Mouse (Mus musculus) midbrain, embryonic 11.5 days (tissue): ENCODE data around the gene Sf1. TPM values are rescaled to one million over a fixed set of nuclear protein-coding genes. Genes with fewer than 3 reads are reported as not detected.

Experiments used
- ATAC-seq: fragments of 200-750 bp; cut with Nextera tagmentation; 2 replicates; pipeline ENCODE4 v1.8.0; 2017; ENCODE audit warnings: moderate TSS enrichment, moderate library complexity; ENCODE audit not compliant: low FRiP score
- DNase-seq: peaks from one replicate; pipeline ENCODE4 v3.0.0; 2015; ENCODE audit warnings: low spot score; ENCODE audit errors: missing footprints
- H3K27ac ChIP-seq: fragments of 300-500 bp; sonication (generic); 2 replicates; pipeline ENCODE4 v1.5.1; 2014; ENCODE audit warnings: low read depth, low read length
- H3K27me3 ChIP-seq: fragments of 300-500 bp; sonication (generic); 2 replicates; pipeline ENCODE4 v1.6.1; 2014; ENCODE audit warnings: mild to moderate bottlenecking, low read length, moderate library complexity, mixed read lengths; ENCODE audit not compliant: control insufficient read depth, insufficient read depth
- H3K36me3 ChIP-seq: fragments of 300-500 bp; sonication (generic); 2 replicates; pipeline ENCODE4 v1.6.1; 2014; ENCODE audit warnings: mild to moderate bottlenecking, low read length, moderate library complexity, mixed read lengths; ENCODE audit not compliant: control insufficient read depth, insufficient read depth
- H3K4me1 ChIP-seq: fragments of 300-500 bp; sonication (generic); 2 replicates; pipeline ENCODE4 v1.6.1; 2014; ENCODE audit warnings: low read length; ENCODE audit not compliant: control insufficient read depth, insufficient read depth
- H3K4me2 ChIP-seq: fragments of 300-500 bp; sonication (generic); 2 replicates; pipeline ENCODE4 v1.6.1; 2014; ENCODE audit warnings: mild to moderate bottlenecking, moderate library complexity
- H3K4me3 ChIP-seq: fragments of 300-500 bp; sonication (generic); 2 replicates; pipeline ENCODE4 v1.5.1; 2014; ENCODE audit warnings: low read depth, low read length
- H3K9ac ChIP-seq: fragments of 300-500 bp; sonication (generic); 2 replicates; pipeline ENCODE4 v1.6.1; 2014; ENCODE audit warnings: low read length
- H3K9me3 ChIP-seq: fragments of 300-500 bp; sonication (generic); 2 replicates; pipeline ENCODE4 v1.6.1; 2016; ENCODE audit warnings: low read length; ENCODE audit not compliant: control insufficient read depth
- WGBS: fragments of 180-500 bp; shearing (Covaris S2); extraction: QIAGEN DNeasy Blood & Tissue Kit; methylation state at CpG from one replicate; pipeline ENCODE4 v1.1.7; 2014; 5-methylcytosine and 5-hydroxymethylcytosine counted together
- polyA plus RNA-seq: library from polyadenylated mRNA; unstranded; fragments of >200 nt; fragmentation: Nextera tagmentation; extraction: Ambion mirVana; gene quantifications from 2 replicates; pipeline ENCODE4 v1.2.1, GENCODE M21; 2014

Sf1 gene
- 186 and 215 TPM in 2 replicates for polyA plus RNA-seq

DNA sequence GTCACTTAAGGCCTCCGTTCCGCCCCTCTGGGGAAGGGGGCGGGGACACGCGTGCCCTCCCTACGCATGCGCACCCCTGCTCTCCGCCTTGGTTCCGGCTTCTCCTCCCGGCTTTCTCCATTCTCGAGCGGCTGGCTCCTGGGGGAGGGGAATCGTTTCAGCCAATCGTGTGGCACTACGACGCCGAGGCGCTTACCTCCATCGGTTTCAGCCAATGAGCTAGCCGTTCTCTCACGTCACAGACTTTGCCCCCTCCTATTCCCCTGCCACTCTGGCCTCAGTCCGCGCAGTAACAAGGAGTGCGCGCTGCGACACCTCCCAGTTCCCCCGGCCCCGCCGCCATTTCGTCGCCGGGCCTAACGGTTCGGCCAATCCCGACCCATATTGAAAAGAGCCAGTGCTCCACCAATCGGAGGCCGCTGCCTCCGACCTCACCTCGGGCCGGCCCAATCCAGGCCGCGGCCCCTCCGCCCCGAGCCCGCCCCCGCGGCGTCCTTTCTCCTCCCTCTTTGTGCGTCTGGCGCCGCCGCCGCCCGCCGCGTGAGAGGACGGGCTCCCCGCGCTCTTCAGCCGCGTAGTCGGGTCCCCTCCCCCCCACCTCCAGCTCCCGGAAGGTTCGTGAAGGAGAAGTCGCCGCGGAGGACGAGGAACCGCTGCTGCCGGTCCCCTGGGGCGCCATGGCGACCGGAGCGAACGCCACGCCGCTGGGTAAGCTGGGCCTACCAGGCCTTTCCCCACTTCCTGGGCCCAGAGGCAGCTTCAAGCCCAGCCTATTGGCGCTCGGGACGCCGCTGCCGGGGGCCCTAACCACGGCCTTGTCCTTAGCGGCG lies at the start of gene Sf1:
TSS of gene Sf1 (plus strand) at position 280 of the 830 bp plus-strand sequence.
- Histone ChIP-seq H3K27ac (peak within 1 kb of the TSS; percentile 98), H3K27me3 (no peaks in the 10 kb centered on the region), H3K4me3 (peak within 1 kb of the TSS; percentile 100), H3K4me1 (peaks cover 11% of the 10 kb centered on the region), H3K4me2 (peak within 1 kb of the TSS; percentile 92), H3K9ac (peak within 1 kb of the TSS; percentile 100), H3K9me3 (no peaks in the 10 kb centered on the region), H3K36me3 (peaks cover 23% of the 10 kb centered on the region)
- DNase-seq (peak; percentile 100), ATAC-seq (peak; percentile 97)
- 1% methylated on average over 73 of the region's 85 CpGs for WGBS

DNA sequence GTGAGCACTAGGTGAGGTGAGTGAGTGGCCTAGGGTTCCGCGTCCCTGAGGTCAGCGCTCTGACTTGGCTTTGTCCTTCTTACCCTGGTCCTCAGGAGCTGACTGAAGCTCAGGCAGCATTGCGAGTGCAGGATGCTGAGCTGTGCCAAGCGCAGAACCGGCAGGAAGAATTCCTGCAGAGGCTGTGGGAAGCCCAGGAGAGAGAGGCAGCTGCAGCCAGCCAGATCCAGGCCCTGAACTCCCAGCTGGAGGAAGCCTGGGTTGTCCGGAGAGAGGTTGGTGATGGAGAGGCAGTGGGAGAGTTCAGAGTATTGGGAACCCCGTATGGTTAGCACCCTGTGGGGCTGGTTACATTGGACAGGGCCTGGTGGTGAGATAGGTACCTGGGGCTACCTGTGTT lies 49.7 kb upstream of the Sf1 start:
- Histone ChIP-seq H3K9me3 (no peaks in the 10 kb centered on the region), H3K27ac (no peak overlapping the region), H3K27me3 (no peaks in the 10 kb centered on the region), H3K4me2 (no peak overlapping the region), H3K4me3 (no peak overlapping the region), H3K36me3 (no peaks in the 10 kb centered on the region; the same call in 1 of the 2 replicates), H3K9ac (no peak overlapping the region), H3K4me1 (no peaks in the 10 kb centered on the region)
- DNase-seq, result no peak
- ATAC-seq, result no peak
- WGBS, result 95% methylated on average over 8 of the region's 8 CpGs

DNA sequence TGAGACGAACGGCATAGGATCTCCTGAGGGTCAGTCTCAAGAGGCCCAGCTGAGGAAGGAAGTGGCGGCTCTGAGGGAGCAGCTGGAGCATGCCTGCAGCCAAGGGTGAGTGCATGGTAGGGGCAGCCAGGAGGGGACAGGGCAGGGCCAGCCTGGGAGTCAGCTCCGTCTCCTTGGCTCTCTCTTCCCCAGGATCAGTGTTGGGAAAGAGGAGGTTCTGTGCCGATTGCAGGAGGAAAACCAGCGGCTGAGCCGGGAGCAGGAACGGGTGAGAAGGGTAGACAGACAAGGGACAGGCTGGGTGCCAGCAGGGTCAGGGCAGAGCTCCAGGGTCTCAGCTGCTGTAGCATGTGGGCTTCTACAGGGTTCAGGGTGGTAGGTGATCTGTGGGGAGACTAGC lies 49.0 kb upstream of the Sf1 start:
- 88% methylated on average over 8 of the region's 8 CpGs for WGBS
- Histone ChIP-seq H3K9me3 (no peaks in the 10 kb centered on the region), H3K27me3 (no peaks in the 10 kb centered on the region), H3K27ac (no peak overlapping the region), H3K4me3 (no peak overlapping the region), H3K9ac (no peak overlapping the region), H3K4me2 (no peak overlapping the region), H3K36me3 (no peaks in the 10 kb centered on the region; the same call in 1 of the 2 replicates), H3K4me1 (no peaks in the 10 kb centered on the region)
- ATAC-seq, result no peak
- DNase-seq, result no peak

DNA sequence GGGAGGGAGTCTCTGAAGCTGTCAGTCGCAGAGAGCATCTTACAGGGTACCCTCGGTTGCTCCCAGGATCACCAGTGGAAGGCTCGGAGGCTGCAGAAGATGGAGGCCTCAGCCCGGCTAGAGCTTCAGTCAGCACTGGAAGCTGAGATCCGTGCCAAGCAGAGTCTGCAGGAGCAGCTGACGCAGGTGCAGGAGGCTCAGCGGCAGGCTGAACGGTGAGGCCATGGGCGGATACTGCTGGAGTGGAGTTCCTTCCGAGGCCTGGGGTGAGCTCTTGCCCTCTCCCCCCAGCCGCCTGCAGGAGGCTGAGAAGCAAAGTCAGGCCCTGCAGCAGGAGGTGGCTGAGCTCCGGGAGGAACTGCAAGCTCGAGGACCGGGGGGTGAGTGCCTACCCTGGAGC lies 47.9 kb upstream of the Sf1 start:
- WGBS, result 77% methylated on average over 14 of the region's 14 CpGs
- Histone ChIP-seq H3K4me3 (no peak overlapping the region), H3K9ac (no peak overlapping the region), H3K27me3 (no peaks in the 10 kb centered on the region), H3K4me2 (no peak overlapping the region), H3K36me3 (no peaks in the 10 kb centered on the region; the same call in 1 of the 2 replicates), H3K27ac (no peak overlapping the region), H3K4me1 (no peaks in the 10 kb centered on the region), H3K9me3 (no peaks in the 10 kb centered on the region)
- no peak for ATAC-seq
- peak; percentile 62 for DNase-seq

DNA sequence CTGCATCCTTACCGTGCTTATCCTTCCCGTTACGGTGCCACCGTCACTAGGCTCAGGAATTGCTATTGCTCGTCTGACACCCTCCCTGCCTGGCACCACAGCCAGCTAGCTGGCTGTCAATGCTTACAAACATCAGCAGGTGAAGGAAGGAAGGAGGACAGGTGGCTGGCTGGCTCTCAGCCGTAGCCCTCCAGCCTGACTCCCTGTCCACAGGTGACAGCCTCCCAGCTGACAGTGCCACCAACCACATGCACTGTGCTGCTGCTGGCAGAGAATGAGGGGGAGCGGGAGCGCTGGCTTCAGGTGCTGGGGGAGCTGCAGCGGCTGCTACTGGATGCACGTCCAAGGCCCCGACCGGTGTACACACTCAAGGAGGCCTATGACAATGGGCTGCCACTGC lies 45.3 kb upstream of the Sf1 start:
- H3K4me1 ChIP-seq, result no peaks in the 10 kb centered on the region
- WGBS, result 90% methylated on average over 12 of the region's 12 CpGs
- H3K9ac ChIP-seq, result no peak overlapping the region
- ATAC-seq, result no peak
- no peaks in the 10 kb centered on the region for H3K9me3 ChIP-seq
- no peaks in the 10 kb centered on the region for H3K27me3 ChIP-seq
- H3K36me3 ChIP-seq, result no peaks in the 10 kb centered on the region
- H3K4me2 ChIP-seq, result no peak overlapping the region
- H3K4me3 ChIP-seq, result no peak overlapping the region
- DNase-seq, result no peak
- no peak overlapping the region for H3K27ac ChIP-seq

DNA sequence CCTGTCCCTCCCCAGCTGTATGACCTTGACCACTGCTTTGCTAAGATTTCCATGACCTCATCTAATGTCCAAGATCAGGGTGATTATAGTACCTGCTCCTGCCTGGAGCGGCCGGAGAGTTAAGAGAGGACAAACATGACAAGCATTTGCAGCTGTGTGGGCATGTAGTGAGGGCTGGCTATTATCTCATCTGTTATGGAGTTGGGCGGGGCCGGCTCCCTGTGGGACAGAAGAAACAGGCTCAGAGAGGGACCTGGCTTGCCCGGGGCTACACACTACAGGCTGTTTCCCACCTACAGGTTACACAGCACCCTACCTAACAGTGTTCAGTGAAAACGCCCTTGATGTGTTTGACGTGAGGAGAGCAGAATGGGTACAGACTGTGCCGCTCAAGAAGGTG lies 42.1 kb upstream of the Sf1 start:
- Histone ChIP-seq H3K27me3 (no peaks in the 10 kb centered on the region), H3K9ac (no peak overlapping the region), H3K4me1 (no peaks in the 10 kb centered on the region), H3K4me2 (no peak overlapping the region), H3K36me3 (no peaks in the 10 kb centered on the region), H3K9me3 (no peaks in the 10 kb centered on the region), H3K27ac (no peak overlapping the region), H3K4me3 (no peak overlapping the region)
- ATAC-seq (no peak), DNase-seq (peak; percentile 12)
- 87% methylated on average over 8 of the region's 8 CpGs for WGBS

DNA sequence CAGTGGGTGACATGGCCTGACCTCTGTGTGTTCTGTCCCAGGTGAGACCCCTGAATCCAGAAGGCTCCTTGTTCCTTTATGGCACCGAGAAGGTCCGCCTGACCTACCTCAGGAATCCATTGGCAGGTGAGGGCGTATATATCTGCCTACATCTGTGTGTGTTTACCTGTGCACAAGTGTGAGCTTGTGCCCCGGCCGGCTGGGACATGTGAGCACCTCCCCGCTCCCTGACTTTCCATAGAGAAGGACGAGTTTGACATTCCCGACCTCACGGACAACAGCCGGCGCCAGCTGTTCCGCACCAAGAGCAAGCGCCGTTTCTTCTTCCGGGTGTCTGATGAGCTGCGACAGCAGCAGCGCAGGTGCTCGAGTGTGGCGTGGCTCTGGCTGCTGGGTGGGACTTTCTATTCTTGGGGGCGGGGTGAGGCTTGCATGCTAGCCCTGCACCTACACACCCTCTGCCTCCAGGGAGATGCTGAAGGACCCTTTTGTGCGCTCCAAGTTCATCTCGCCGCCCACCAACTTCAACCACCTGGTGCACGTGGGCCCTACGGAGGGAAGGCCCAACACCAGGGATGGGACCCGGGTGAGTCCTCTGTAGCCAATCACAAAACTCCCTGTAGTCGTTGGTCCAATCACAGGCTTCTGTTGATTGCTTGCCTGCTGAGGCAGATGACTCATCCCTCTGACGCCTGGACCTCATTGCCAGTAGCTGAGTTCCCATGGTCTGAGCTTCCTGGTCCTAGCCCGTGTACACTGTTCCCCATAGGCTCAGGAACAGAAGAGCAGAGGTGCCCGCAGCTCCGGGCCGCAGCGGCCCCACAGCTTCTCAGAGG lies 41.5 kb upstream of the Sf1 start:
- no peak overlapping the region for H3K4me2 ChIP-seq
- no peak overlapping the region for H3K9ac ChIP-seq
- H3K4me1 ChIP-seq, result no peaks in the 10 kb centered on the region
- ATAC-seq, result no peak
- H3K36me3 ChIP-seq, result no peaks in the 10 kb centered on the region
- DNase-seq, result peak; percentile 2
- H3K9me3 ChIP-seq, result no peaks in the 10 kb centered on the region
- H3K27ac ChIP-seq, result no peak overlapping the region
- no peak overlapping the region for H3K4me3 ChIP-seq
- 86% methylated on average over 33 of the region's 33 CpGs for WGBS
- H3K27me3 ChIP-seq, result no peaks in the 10 kb centered on the region

DNA sequence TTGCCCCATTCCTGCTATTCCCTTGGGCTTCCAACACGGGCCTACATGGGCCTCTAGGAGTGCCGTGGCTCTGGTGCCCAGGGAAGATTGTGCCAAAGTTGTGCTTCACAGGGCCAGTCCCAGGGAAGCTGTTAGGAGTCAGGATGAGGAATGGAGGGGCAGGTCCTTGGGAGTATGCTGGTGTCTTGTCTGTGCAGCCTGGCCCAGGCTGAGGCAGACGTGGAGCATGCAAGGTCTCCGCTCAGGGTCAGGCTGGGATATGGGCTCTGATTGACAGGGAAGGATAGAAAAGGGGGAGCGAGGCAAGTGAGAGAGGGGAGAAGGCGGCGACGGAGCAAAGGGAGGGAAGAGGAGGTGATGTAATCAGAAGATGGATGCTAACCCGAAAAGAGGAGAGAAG lies 38.7 kb upstream of the Sf1 start:
- Histone ChIP-seq H3K9ac (no peak overlapping the region), H3K27ac (no peak overlapping the region), H3K4me3 (no peak overlapping the region), H3K36me3 (no peaks in the 10 kb centered on the region), H3K9me3 (no peaks in the 10 kb centered on the region), H3K4me1 (no peaks in the 10 kb centered on the region), H3K27me3 (no peaks in the 10 kb centered on the region), H3K4me2 (no peak overlapping the region)
- no peak for ATAC-seq
- no peak for DNase-seq
- WGBS, result 78% methylated on average over 9 of the region's 9 CpGs

DNA sequence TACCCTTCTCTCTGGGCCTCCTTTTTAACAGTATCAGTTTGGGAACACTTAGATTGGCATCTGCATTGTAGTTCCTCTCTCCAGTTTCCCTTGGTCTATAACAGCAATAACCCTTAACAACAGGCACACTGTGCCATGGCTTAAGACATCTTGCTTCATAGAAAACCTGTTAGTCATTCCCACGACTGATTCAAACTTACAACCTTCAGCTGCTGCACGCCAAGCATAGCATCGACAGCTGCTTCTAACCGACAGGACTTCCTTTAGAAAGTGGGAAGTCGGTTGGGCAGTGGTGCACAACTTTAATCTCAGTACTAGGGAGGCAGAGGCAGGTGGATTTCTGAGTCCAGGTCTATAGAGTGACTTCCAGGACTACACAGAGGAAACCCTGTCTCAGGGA lies 32.3 kb upstream of the Sf1 start:
- peak overlapping the region; percentile 46 for H3K9ac ChIP-seq
- no peak for DNase-seq
- H3K9me3 ChIP-seq, result no peaks in the 10 kb centered on the region
- H3K27ac ChIP-seq, result no peak overlapping the region
- no peak overlapping the region for H3K4me3 ChIP-seq
- ATAC-seq, result no peak
- H3K36me3 ChIP-seq, result no peaks in the 10 kb centered on the region
- H3K27me3 ChIP-seq, result no peaks in the 10 kb centered on the region
- H3K4me1 ChIP-seq, result peaks cover 14% of the 10 kb centered on the region
- 76% methylated on average over 5 of the region's 5 CpGs for whole genome bisulfite sequencing
- no peak overlapping the region for H3K4me2 ChIP-seq
